Mouse (Mus musculus) lung, adult 18-20 months (tissue): ENCODE results near the gene Gm17416.
A peak's percentile ranks its signal among the peaks of the same experiment; 100 is the strongest.

Experiments
- DNase-seq, 2 experiments: peaks; one replicate each; pipeline ENCODE4 v3.0.0; 2022; ENCODE audit warnings: mixed read lengths in 2 of 2

Gm17416 gene

GRCm38 (mm10) chr2:152569038-152569437, at the start of gene Gm17416:
TSS of gene Gm17416 (plus strand) at chr2:152569338.
- no peak for DNase-seq

GRCm38 (mm10) chr2:152539944-152540710, 29.0 kb upstream of the Gm17416 start, which contains the start of gene Defb29:
TSS of gene Defb29 (minus strand) at chr2:152540098.
- DNase-seq, result no peak

GRCm38 (mm10) chr2:152541979-152542378, 27.2 kb upstream of the Gm17416 start:
- no peak for DNase-seq

- no peak for DNase-seq
These were observed 26.2 kb upstream of the Gm17416 start for GRCm38 (mm10) chr2:152542897-152543296.

- DNase-seq, result no peak
These were observed 25.7 kb upstream of the Gm17416 start for GRCm38 (mm10) chr2:152543478-152543877.

GRCm38 (mm10) chr2:152544691-152545090, 24.4 kb upstream of the Gm17416 start:
- peak in 1 of 2 experiments; percentile 6 for DNase-seq

- no peak for DNase-seq
These were observed 21.0 kb upstream of the Gm17416 start for GRCm38 (mm10) chr2:152548124-152548523.

GRCm38 (mm10) chr2:152553774-152554423, 15.2 kb upstream of the Gm17416 start:
- peak; percentile 8 to 25 for DNase-seq

GRCm38 (mm10) chr2:152556655-152557054, 12.5 kb upstream of the Gm17416 start:
- DNase-seq, result no peak

GRCm38 (mm10) chr2:152569881-152570280, 743 bp downstream of the Gm17416 start:
- DNase-seq, result no peak

GRCm38 (mm10) chr2:152570313-152570712, 1.2 kb downstream of the Gm17416 start:
- no peak for DNase-seq

- no peak for DNase-seq
These were observed 3.1 kb downstream of the Gm17416 start, which contains the start of gene Defb21 for GRCm38 (mm10) chr2:152572114-152572794. TSS of gene Defb21 (plus strand) at chr2:152572744.

GRCm38 (mm10) chr2:152573484-152573883, 4.3 kb downstream of the Gm17416 start:
- no peak for DNase-seq

- no peak for DNase-seq
These were observed 11.0 kb downstream of the Gm17416 start, which contains the start of gene Defb19 for GRCm38 (mm10) chr2:152580107-152580506. TSS of gene Defb19 (minus strand) at chr2:152580312.

GRCm38 (mm10) chr2:152580612-152581011, 11.5 kb downstream of the Gm17416 start:
- DNase-seq, result no peak

GRCm38 (mm10) chr2:152586926-152587560, 17.9 kb downstream of the Gm17416 start:
- DNase-seq, result no peak

GRCm38 (mm10) chr2:152588450-152588849, 19.3 kb downstream of the Gm17416 start:
- no peak for DNase-seq

- no peak for DNase-seq
These were observed 19.9 kb downstream of the Gm17416 start for GRCm38 (mm10) chr2:152589021-152589420.

GRCm38 (mm10) chr2:152599299-152599698, 30.2 kb downstream of the Gm17416 start, which contains the start of gene Defb45:
TSS of gene Defb45 (minus strand) at chr2:152599399.
- DNase-seq, result no peak

- no peak for DNase-seq
These were observed 30.9 kb downstream of the Gm17416 start for GRCm38 (mm10) chr2:152600076-152600475.

- no peak for DNase-seq
These were observed 32.3 kb downstream of the Gm17416 start for GRCm38 (mm10) chr2:152601275-152601960.

GRCm38 (mm10) chr2:152604057-152604456, 34.9 kb downstream of the Gm17416 start, which contains the start of gene Defb36:
TSS of gene Defb36 (plus strand) at chr2:152604327.
- no peak for DNase-seq
